Mouse (Mus musculus) lung, postnatal 0 days (tissue): ENCODE measurements around the gene A930009A15Rik. TPM values are rescaled to one million over a fixed set of nuclear protein-coding genes. Genes with fewer than 3 reads are reported as not detected.

Experiments used
- ATAC-seq: fragments of 200-750 bp; cut with Nextera tagmentation; 2 replicates; pipeline ENCODE4 v1.8.0; 2017; ENCODE audit warnings: moderate library complexity
- DNase-seq: peaks from one replicate; pipeline ENCODE4 v3.0.0-alpha.2; 2016; ENCODE audit warnings: low spot score
- H3K27ac ChIP-seq: fragments of 300-500 bp; sonication (generic); 2 replicates; pipeline ENCODE4 v1.5.1; 2014; ENCODE audit warnings: antibody characterized with exemption, mild to moderate bottlenecking, low read length, mixed read lengths
- H3K27me3 ChIP-seq: fragments of 300-500 bp; sonication (generic); replicated peaks from 2 replicates; pipeline ENCODE4 v1.6.1; 2014; ENCODE audit warnings: low read length, mixed read lengths; ENCODE audit not compliant: insufficient read depth
- H3K36me3 ChIP-seq: fragments of 300-500 bp; sonication (generic); 2 replicates; pipeline ENCODE4 v1.6.1; 2014; ENCODE audit warnings: low read length, mixed read lengths; ENCODE audit not compliant: insufficient read depth
- H3K4me1 ChIP-seq: fragments of 300-500 bp; sonication (generic); 2 replicates; pipeline ENCODE4 v1.6.1; 2014; ENCODE audit warnings: antibody characterized with exemption, low read depth, low read length, mixed read lengths; ENCODE audit not compliant: insufficient read depth
- H3K4me2 ChIP-seq: fragments of 300-500 bp; sonication (generic); replicated peaks from 2 replicates; pipeline ENCODE4 v1.6.1; 2014; ENCODE audit warnings: low read depth, mild to moderate bottlenecking, low read length, moderate library complexity, mixed read lengths
- H3K4me3 ChIP-seq: fragments of 300-500 bp; sonication (generic); 2 replicates; pipeline ENCODE4 v1.5.1; 2014; ENCODE audit warnings: low read depth, low read length
- H3K9ac ChIP-seq: fragments of 300-500 bp; sonication (generic); replicated peaks from 2 replicates; pipeline ENCODE4 v1.6.1; 2014; ENCODE audit warnings: low read depth, mild to moderate bottlenecking
- H3K9me3 ChIP-seq: fragments of 300-500 bp; sonication (generic); 2 replicates; pipeline ENCODE4 v1.6.1; 2016; ENCODE audit warnings: low read length, mixed read lengths
- CTCF ChIP-seq: IDR thresholded peaks from 2 replicates; pipeline ENCODE4 v1.5.1; 2016; ENCODE audit warnings: antibody characterized with exemption, mild to moderate bottlenecking
- EP300 ChIP-seq: IDR thresholded peaks from 2 replicates; pipeline ENCODE4 v1.6.1; 2016; ENCODE audit warnings: antibody characterized with exemption, mild to moderate bottlenecking, control low read depth
- WGBS: fragments of 180-500 bp; shearing (Covaris S2); extraction: QIAGEN DNeasy Blood & Tissue Kit; methylation state at CpG from one replicate; pipeline ENCODE4 v1.1.7; 2014; 5-methylcytosine and 5-hydroxymethylcytosine counted together
- polyA plus RNA-seq: library from polyadenylated mRNA; unstranded; fragments of >200 nt; fragmentation: Nextera tagmentation; extraction: Ambion mirVana; gene quantifications from 2 replicates; pipeline ENCODE4 v1.2.1, GENCODE M21; 2015

A930009A15Rik gene
- polyA plus RNA-seq, 1 experiment from 2014 or later: not detected

GRCm38 (mm10) chr10:115542917-115543316, 26.9 kb upstream of the A930009A15Rik start:
- DNase-seq: no peak
- ATAC-seq: no peak
- H3K4me3 ChIP-seq: no peak overlapping the region

DNA sequence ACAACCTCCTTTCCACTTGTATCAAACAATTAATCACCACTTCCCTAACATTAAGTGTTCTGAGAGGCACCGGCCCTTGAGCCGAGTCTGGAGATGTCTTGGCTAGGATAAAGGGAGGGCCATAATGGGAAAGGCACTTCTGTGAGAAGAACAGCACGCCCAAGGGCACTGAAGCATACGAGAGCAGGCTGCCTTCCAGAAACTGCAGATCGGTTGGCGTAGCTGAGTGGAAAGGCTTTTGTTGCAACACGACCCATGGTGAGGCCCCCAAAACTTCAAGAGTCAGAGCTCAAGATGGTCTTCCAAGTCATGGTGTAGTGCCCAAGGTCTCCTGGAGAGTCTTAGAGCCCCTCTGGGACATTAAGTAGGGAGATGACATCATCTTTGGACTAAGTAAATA, 19.5 kb upstream of the A930009A15Rik start:
- H3K4me2 ChIP-seq: no peak overlapping the region
- H3K9ac ChIP-seq: no peak overlapping the region
- H3K4me3 ChIP-seq: no peak overlapping the region
- H3K27ac ChIP-seq: no peak overlapping the region
- no peaks in the 10 kb centered on the region for H3K4me1 ChIP-seq
- H3K36me3 ChIP-seq: no peaks in the 10 kb centered on the region
- ATAC-seq: no peak
- H3K9me3 ChIP-seq: no peaks in the 10 kb centered on the region
- WGBS: 55% methylated on average over 7 of the region's 7 CpGs
- DNase-seq: no peak
- TF ChIP-seq EP300 (no peak), CTCF (no peak)
- H3K27me3 ChIP-seq: no peaks in the 10 kb centered on the region

More at GRCm38 (mm10) chr10:115542917-115543316, 26.9 kb upstream of the A930009A15Rik start:
- no peaks in the 10 kb centered on the region for H3K36me3 ChIP-seq
- H3K4me2 ChIP-seq: no peak overlapping the region
- no peak overlapping the region for H3K9ac ChIP-seq
- H3K27ac ChIP-seq: no peak overlapping the region
- no peaks in the 10 kb centered on the region for H3K4me1 ChIP-seq
- H3K9me3 ChIP-seq: no peaks in the 10 kb centered on the region
- 66% methylated on average over 6 of the region's 6 CpGs for WGBS
- no peak for TF ChIP-seq CTCF
- TF ChIP-seq EP300: no peak
- H3K27me3 ChIP-seq: no peaks in the 10 kb centered on the region

DNA sequence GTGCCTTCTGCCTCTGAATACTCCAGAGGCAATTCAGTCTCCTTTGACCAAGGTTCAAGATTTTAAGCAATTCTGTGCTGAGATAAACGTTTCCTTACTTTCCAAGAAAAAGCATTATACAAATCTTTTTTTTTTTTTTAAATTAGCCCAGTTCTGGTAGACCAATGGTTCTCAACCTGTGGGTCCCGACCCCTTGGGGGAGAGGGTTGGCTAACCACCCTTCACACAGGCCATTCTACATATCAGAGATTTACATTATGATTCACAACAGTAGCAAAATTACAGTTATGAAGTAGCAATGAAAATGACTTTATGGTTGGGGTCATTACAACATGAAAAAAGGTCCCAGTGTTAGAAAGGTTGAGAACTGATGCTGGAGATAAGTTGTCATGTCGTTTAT, 18.7 kb upstream of the A930009A15Rik start:
- ATAC-seq: no peak

DNA sequence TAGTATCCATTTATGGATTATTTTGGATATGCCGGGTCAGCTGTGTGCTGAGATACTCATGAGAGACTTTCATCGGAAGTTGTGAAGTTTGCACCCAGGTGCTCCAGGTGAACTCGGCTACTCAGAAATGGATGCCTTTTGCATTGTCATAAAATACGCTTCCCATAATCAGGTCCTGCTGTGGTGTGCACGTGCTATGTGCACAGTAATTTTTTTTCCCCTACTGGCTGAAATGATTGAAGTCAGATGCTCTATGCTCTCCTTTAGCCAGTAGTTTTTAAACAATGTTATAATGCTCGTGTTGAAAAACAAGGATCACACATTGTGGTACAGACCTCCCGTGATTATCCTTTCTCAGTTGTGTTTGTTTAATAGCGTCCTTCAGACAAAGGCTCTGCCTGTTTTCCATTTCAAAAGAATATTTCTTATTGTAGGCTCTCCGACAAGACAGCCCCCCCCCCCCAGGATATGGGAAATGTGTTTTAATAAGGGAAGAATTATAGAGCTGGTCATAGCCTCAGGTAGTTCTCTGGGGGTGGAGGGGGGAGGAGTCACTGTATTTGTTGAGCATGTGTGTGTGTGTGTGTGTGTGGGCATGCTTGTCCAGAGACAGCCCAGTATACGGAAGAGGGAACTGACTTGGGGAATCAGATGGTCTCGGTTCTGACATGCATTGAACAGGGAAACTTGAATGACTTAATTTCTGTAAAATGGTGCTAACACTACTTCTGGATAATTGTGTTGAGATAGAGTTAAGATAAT, 16.3 kb upstream of the A930009A15Rik start:
- ATAC-seq: no peak
- no peaks in the 10 kb centered on the region for H3K27me3 ChIP-seq
- H3K4me1 ChIP-seq: no peaks in the 10 kb centered on the region
- H3K4me3 ChIP-seq: no peak overlapping the region
- WGBS: 76% methylated on average over 11 of the region's 11 CpGs
- no peak overlapping the region for H3K4me2 ChIP-seq
- H3K9ac ChIP-seq: no peak overlapping the region
- TF ChIP-seq EP300 (no peak), CTCF (no peak)
- no peak for DNase-seq
- no peaks in the 10 kb centered on the region for H3K36me3 ChIP-seq
- no peak overlapping the region for H3K27ac ChIP-seq
- no peaks in the 10 kb centered on the region for H3K9me3 ChIP-seq

More for the DNA sequence above, 18.7 kb upstream of the A930009A15Rik start:
- Histone ChIP-seq H3K4me2 (no peak overlapping the region), H3K4me3 (no peak overlapping the region), H3K4me1 (no peaks in the 10 kb centered on the region), H3K27me3 (no peaks in the 10 kb centered on the region), H3K27ac (no peak overlapping the region), H3K9me3 (no peaks in the 10 kb centered on the region), H3K36me3 (no peaks in the 10 kb centered on the region), H3K9ac (no peak overlapping the region)
- no peak for DNase-seq
- TF ChIP-seq EP300: no peak
- no peak for TF ChIP-seq CTCF
- WGBS: 72% methylated on average over 3 of the region's 3 CpGs

DNA sequence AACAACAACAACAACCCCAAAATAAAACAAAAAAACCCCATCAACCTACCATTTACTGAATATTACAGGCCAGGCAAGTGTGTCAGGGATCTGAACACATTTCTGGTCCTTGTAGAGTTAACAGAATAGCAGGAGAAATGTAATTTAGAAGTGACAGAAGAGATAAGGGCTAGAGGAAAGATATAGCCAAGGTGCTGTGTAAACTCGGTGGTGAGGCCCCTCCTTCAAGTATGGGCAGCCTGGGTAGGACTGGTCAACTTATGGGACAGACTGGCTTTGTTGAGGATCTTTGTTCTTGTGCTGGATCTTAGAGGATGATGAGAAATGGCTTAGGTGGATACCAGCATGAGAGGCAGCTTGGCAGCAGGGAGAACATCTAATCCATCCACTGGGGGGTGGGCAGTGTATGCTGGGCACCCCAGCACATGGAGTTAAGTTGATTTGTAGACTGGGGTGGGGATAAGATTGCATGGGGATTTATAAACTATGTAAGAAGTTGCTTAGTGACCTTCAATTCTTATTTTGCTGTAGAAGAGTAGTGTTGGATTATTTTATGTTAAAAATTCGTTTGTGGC, 14.5 kb upstream of the A930009A15Rik start:
- Histone ChIP-seq H3K27me3 (no peaks in the 10 kb centered on the region), H3K9me3 (no peaks in the 10 kb centered on the region), H3K27ac (no peak overlapping the region), H3K9ac (no peak overlapping the region), H3K4me1 (no peaks in the 10 kb centered on the region), H3K4me3 (no peak overlapping the region), H3K4me2 (no peak overlapping the region), H3K36me3 (no peaks in the 10 kb centered on the region)
- WGBS: 21% methylated on average over 2 of the region's 2 CpGs
- ATAC-seq (no peak), DNase-seq (no peak)
- no peak for TF ChIP-seq CTCF
- TF ChIP-seq EP300: no peak

- no peak overlapping the region for H3K4me3 ChIP-seq
Observed at GRCm38 (mm10) chr10:115556738-115557242, 13.0 kb upstream of the A930009A15Rik start.

More at GRCm38 (mm10) chr10:115556738-115557242, 13.0 kb upstream of the A930009A15Rik start:
- TF ChIP-seq EP300: no peak
- no peak for TF ChIP-seq CTCF
- H3K36me3 ChIP-seq: no peaks in the 10 kb centered on the region
- no peaks in the 10 kb centered on the region; the same call in 1 of the 2 replicates for H3K4me1 ChIP-seq
- 53% methylated on average over 11 of the region's 12 CpGs for WGBS
- H3K9me3 ChIP-seq: no peaks in the 10 kb centered on the region
- H3K9ac ChIP-seq: no peak overlapping the region
- DNase-seq (no peak), ATAC-seq (no peak)
- H3K27ac ChIP-seq: no peak overlapping the region
- H3K4me2 ChIP-seq: no peak overlapping the region
- H3K27me3 ChIP-seq: no peaks in the 10 kb centered on the region
